Mouse (Mus musculus): ENCODE measurements around the gene Hcn3. TPM values are rescaled to one million over a fixed set of nuclear protein-coding genes. Genes with fewer than 3 reads are reported as not detected.
A peak's percentile ranks its signal among the peaks of the same experiment; 100 is the strongest.

Hcn3 gene
- total RNA-seq, 2 experiments from 2014 or later, result 10.2 to 13.3 TPM

GRCm38 (mm10) chr3:89193351-89193750 lies 33.4 kb upstream of the Hcn3 start:
- no peak for DNase-seq (ENCODE audit: low spot score in 2 of 2)
- TF ChIP-seq CTCF (conservative IDR thresholded peaks at IDR 0.05), result no peak
- no peak overlapping the region for H3K4me3 ChIP-seq
- H3K27ac ChIP-seq, result no peak overlapping the region

- no peak overlapping the region for H3K27ac ChIP-seq
- no peak for TF ChIP-seq CTCF (conservative IDR thresholded peaks at IDR 0.05)
- H3K4me3 ChIP-seq, result no peak overlapping the region
- DNase-seq (ENCODE audit: low spot score in 2 of 2), result no peak
These were observed 30.4 kb upstream of the Hcn3 start for GRCm38 (mm10) chr3:89190436-89190835.

GRCm38 (mm10) chr3:89188478-89188875 lies 28.5 kb upstream of the Hcn3 start:
- Histone ChIP-seq H3K4me3 (no peak overlapping the region), H3K27ac (no peak overlapping the region)
- no peak for DNase-seq (ENCODE audit: low spot score in 2 of 2)
- no peak for TF ChIP-seq CTCF (conservative IDR thresholded peaks at IDR 0.05)

DNA sequence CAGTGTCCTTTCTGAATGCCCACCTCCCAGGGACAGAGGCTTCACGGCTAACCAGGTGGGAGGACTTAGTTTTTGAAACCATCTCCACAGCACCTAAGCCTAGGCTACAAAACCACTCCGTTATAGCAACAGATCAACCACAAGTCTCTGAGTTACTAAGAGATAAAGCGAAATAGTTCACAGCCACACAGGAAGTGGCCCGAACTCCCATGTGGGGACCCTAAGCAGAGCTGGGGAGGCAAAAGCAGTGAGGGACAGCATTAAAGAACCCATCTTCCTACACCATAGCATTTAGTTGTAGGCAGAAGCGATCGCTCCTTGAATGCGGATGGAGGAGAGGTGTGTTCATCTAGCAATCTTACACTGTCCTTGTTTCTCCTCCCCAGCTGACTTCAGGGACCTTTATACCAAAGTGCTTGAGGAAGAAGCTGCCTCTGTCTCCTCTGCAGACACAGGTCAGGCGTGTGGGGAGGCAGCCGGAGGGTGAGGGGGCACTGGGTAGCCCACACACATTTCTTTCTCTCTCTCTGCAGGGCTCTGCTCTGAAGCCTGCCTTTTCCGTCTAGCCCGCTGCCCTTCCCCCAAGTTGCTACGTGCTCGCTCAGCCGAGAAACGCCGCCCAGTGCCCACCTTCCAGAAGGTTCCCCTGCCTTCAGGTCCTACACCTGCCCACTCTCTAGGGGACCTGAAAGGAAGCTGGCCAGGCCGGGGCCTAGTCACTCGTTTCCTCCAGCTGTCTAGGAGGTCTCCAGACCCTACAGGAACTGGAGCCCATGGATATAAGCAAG lies 27.9 kb upstream of the Hcn3 start:
- Histone ChIP-seq H3K4me3 (no peak overlapping the region), H3K27ac (no peak overlapping the region)
- no peak for DNase-seq (ENCODE audit: low spot score in 2 of 2)
- no peak for TF ChIP-seq CTCF (conservative IDR thresholded peaks at IDR 0.05)

GRCm38 (mm10) chr3:89187197-89187596 lies 27.2 kb upstream of the Hcn3 start:
- Histone ChIP-seq H3K4me3 (no peak overlapping the region), H3K27ac (no peak overlapping the region)
- no peak for TF ChIP-seq CTCF (conservative IDR thresholded peaks at IDR 0.05)
- DNase-seq (ENCODE audit: low spot score in 2 of 2), result no peak

DNA sequence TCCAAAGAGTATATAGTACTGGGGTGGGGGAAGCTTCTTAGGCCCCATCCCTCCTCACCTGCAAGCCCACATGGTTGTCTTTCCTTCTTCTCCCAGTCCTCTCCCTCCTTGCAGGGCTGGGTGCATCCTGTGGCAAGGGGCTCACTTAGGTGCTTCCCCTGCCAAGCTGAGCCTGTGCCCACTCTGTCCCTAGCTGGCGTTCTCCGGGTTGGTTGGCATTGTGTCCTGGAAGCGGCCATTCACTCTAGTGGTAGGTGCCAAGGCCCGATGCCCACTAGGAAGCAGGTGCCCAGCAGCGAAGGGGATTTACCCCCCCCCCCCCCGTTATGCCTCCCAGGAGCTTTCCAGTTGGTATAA lies 23.9 kb upstream of the Hcn3 start:
- DNase-seq (ENCODE audit: low spot score in 2 of 2), result no peak
- no peak for TF ChIP-seq CTCF (conservative IDR thresholded peaks at IDR 0.05)
- peak overlapping the region; percentile 98 for H3K27ac ChIP-seq
- peak overlapping the region; percentile 88 for H3K4me3 ChIP-seq

DNA sequence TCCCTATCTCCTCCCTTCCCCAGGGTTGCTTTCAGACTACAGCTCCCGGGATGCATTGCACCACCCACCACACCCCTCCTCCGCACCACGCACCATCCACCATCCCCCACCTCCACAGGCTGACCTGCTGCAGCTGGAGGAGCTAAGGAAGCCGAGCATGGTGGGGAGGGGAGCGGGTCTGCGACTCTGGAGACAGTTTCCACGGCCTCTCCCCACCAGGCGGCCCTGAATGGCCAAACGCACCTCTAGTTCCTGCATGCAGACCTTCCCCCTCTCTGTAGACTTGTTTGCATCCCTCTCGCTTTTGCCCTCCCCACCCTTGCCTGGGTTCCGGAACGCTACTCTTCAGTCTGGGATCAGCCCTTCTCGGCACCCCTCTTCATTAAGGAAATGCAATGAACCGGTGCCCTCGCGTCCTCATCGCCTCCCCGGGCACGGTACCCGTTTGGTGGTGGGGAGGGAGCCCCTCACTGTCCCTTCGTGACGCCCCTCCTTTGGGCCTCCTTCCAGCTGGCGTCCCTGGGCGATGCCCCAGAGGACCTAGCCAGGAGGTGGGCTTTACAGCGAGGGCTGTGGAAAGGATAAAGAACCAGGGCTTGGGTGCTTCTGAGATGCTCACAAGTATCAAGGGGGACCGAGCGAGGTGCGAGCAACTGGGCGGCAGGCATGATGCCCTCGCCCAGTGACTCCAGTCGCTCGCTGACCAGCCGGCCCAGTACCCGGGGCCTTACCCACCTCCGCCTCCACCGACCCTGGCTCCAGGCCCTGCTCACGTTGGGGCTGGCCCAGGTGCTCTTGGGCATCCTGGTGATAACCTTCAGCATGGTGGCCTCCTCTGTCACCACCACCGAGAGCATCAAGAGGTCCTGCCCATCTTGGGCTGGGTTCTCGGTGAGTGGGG lies 23.3 kb upstream of the Hcn3 start, which contains the start of gene Fam189b:
Gene Fam189b (plus strand): TSS at position 86 of the 901 bp plus-strand sequence.
- peak; percentile 91 to 95 for DNase-seq (ENCODE audit: low spot score in 2 of 2)

GRCm38 (mm10) chr3:89182531-89183057 lies 22.6 kb upstream of the Hcn3 start:
- no peak for DNase-seq (ENCODE audit: low spot score in 2 of 2)
- peak overlapping the region; percentile 98 for H3K27ac ChIP-seq
- H3K4me3 ChIP-seq, result peak overlapping the region; percentile 88; the same call in 1 of the 2 replicates
- no peak for TF ChIP-seq CTCF (conservative IDR thresholded peaks at IDR 0.05)

More for the DNA sequence above, 23.3 kb upstream of the Hcn3 start, which contains the start of gene Fam189b:
- TF ChIP-seq CTCF (conservative IDR thresholded peaks at IDR 0.05), result peak; percentile 27
- Histone ChIP-seq H3K4me3 (peak within 1 kb of the TSS; percentile 88), H3K27ac (peak within 1 kb of the TSS; percentile 98)

DNA sequence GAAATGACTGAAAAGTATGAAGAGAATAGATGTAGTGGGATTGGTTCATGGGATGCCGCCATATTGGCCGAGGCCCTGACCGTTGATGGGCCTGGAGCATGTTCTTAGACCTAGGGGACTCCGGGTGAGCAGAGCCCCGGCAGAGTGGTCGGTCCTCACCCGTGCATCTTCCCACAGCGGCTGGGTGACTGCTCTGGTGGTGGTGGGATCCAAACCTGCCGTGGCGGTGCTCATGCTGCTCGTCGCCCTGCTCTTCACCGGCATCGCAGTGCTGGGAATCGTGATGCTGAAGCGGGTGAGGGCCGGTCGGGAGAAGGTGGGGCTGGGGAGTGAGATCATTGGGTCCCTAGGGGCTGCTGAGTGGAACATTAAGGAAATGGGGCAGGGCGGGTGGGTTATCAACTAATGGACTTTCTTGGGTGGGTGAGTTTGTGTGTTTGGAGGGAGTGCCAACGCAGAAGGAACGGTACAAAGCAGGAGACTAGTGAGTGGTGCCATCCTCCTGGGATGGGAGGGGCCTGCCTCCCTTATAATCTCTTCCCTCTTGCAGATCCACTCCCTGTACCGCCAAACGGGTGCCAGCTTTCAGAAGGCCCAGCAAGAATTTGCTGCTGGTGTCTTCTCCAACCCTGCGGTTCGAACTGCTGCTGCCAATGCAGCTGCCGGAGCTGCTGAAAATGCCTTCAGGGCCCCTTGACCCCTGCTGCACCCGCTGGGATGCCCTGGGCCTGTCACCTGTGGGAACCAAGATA lies 21.9 kb upstream of the Hcn3 start:
- TF ChIP-seq CTCF (conservative IDR thresholded peaks at IDR 0.05), result no peak
- no peak overlapping the region for H3K4me3 ChIP-seq
- DNase-seq (ENCODE audit: low spot score in 2 of 2), result no peak
- H3K27ac ChIP-seq, result peak overlapping the region; percentile 98; the same call in 1 of the 2 replicates

DNA sequence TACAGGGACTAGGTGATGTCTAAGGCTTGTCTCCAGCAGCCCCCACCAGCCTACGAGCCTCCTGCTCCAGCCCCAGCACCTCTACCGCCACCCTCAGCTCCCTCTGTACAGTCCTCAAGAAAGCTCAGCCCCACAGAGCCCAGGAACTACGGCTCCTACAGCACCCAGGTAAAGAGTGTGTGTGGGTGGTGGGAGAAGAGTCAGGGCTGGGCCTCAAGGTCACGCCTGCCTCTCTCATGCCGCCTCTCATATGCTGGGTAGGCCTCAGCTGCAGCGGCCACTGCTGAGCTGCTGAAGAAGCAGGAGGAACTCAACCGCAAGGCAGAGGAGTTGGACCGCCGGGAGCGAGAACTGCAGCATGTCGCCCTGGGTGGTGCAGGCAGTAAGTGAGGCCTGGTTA lies 19.1 kb upstream of the Hcn3 start:
- Histone ChIP-seq H3K4me3 (no peak overlapping the region), H3K27ac (no peak overlapping the region)
- no peak for DNase-seq (ENCODE audit: low spot score in 2 of 2)
- TF ChIP-seq CTCF (conservative IDR thresholded peaks at IDR 0.05), result no peak

DNA sequence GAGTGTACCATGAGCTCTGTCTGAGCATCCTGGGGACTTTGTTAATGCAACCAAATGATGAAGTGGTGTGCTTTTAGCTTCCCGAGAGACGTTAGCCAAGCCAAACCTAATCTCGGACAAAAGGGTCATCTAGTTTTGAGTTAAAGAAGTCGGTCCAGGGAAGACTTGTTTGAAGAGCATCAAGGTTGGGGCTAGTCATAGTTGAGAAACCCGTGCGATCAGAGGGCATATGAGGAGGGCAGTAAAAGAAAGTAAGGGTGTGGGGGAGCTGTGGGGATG lies 18.1 kb upstream of the Hcn3 start:
- DNase-seq (ENCODE audit: low spot score in 2 of 2), result no peak
- no peak for TF ChIP-seq CTCF (conservative IDR thresholded peaks at IDR 0.05)
- peak overlapping the region; percentile 97 for H3K4me3 ChIP-seq
- peak overlapping the region; percentile 87 for H3K27ac ChIP-seq

GRCm38 (mm10) chr3:89177242-89178106 lies 17.5 kb upstream of the Hcn3 start, which contains the start of gene Scamp3:
Scamp3 (plus strand) TSS chr3:89177473.
- Histone ChIP-seq H3K4me3 (peak within 1 kb of the TSS; percentile 97), H3K27ac (peak within 1 kb of the TSS; percentile 87)
- peak; percentile 83 to 93 for DNase-seq (ENCODE audit: low spot score in 2 of 2)
- no peak for TF ChIP-seq CTCF (conservative IDR thresholded peaks at IDR 0.05)

Measured in layer of hippocampus, adult 2 months (tissue).